Mouse (Mus musculus) liver, adult 2 months (tissue): ENCODE measurements around the gene Zfp948. TPM values are rescaled to one million over a fixed set of nuclear protein-coding genes. Genes with fewer than 3 reads are reported as not detected.

Source experiments
- DNase-seq: peaks from one replicate; pipeline ENCODE4 v3.0.0-alpha.2; 2011; ENCODE audit warnings: low read depth, low spot score; ENCODE audit errors: extremely low read depth
- H3K27ac ChIP-seq: fragments of 200-500 bp; replicated peaks from 2 replicates; pipeline ENCODE4 v1.5.1; 2012; ENCODE audit warnings: low read depth, mild to moderate bottlenecking, control low read depth, inconsistent platforms, low read length; ENCODE audit not compliant: insufficient read depth
- H3K27me3 ChIP-seq: fragments of 200-500 bp; 2 replicates; pipeline ENCODE4 v1.6.1; 2012; ENCODE audit warnings: mild to moderate bottlenecking, moderate library complexity, low read length, inconsistent platforms; ENCODE audit not compliant: control insufficient read depth, insufficient read depth
- H3K36me3 ChIP-seq: fragments of 200-500 bp; 2 replicates; pipeline ENCODE4 v1.6.1; 2012; ENCODE audit warnings: low read length, inconsistent platforms; ENCODE audit not compliant: control insufficient read depth, insufficient read depth
- H3K4me1 ChIP-seq: fragments of 200-500 bp; 2 replicates; pipeline ENCODE4 v1.6.1; 2011; ENCODE audit warnings: low read length; ENCODE audit not compliant: control insufficient read depth, insufficient read depth
- H3K4me3 ChIP-seq: fragments of 200-500 bp; 2 replicates; pipeline ENCODE4 v1.5.1; 2011; ENCODE audit warnings: low read depth, mild to moderate bottlenecking, control low read depth, low read length, moderate library complexity; ENCODE audit not compliant: insufficient read depth
- H3K79me2 ChIP-seq: fragments of 200-500 bp; 2 replicates; pipeline ENCODE4 v1.6.1; 2012; ENCODE audit warnings: inconsistent platforms, mild to moderate bottlenecking, low read length, moderate library complexity; ENCODE audit not compliant: control insufficient read depth, insufficient read depth
- H3K9ac ChIP-seq: fragments of 200-500 bp; 2 replicates; pipeline ENCODE4 v1.6.1; 2012; ENCODE audit warnings: low read depth, mild to moderate bottlenecking, control low read depth, inconsistent platforms, low read length
- CTCF ChIP-seq: fragments of 200-500 bp; IDR thresholded peaks from 2 replicates; pipeline ENCODE4 v1.5.1; 2011; ENCODE audit warnings: low read depth, low read length, control low read depth
- POLR2A ChIP-seq: fragments of 200-500 bp; IDR thresholded peaks from 2 replicates; pipeline ENCODE4 v1.6.1; 2011; ENCODE audit warnings: low read length, control low read depth; ENCODE audit not compliant: insufficient read depth; ENCODE audit errors: extremely low read depth
- WGBS: fragments of 180-500 bp; shearing (Covaris S2); methylation state at CpG from one replicate; pipeline ENCODE4 v1.1.7; 2018; 5-methylcytosine and 5-hydroxymethylcytosine counted together
- polyA plus RNA-seq: library from polyadenylated mRNA; depleted of rRNA; stranded (reverse); fragments of >200 nt; gene quantifications from 2 replicates; pipeline ENCODE4 v1.2.3, GENCODE M21; 2012; rRNA removed
- total RNA-seq: library from RNA; depleted of rRNA; stranded (reverse); fragments of >200 nt; gene quantifications from 2 replicates; pipeline ENCODE4 v1.2.3, GENCODE M21; 2014; rRNA removed

The Zfp948 gene
- total RNA-seq (3.0 and 3.4 TPM in 2 replicates), polyA plus RNA-seq (0.37 and 0.51 TPM in 2 replicates)

- peak; percentile 18; the same call in 1 of the 2 replicates for TF ChIP-seq POLR2A
- peak; percentile 52 for TF ChIP-seq CTCF
- WGBS: under 1% methylated on average over 29 of the region's 29 CpGs
- Histone ChIP-seq H3K79me2 (peaks cover 4% of the 10 kb centered on the region; the same call in 1 of the 2 replicates), H3K27me3 (no peaks in the 10 kb centered on the region), H3K36me3 (peaks cover 3% of the 10 kb centered on the region), H3K4me3 (peak within 1 kb of the TSS; percentile 74), H3K4me1 (peaks cover 7% of the 10 kb centered on the region), H3K9ac (peak within 1 kb of the TSS; percentile 68), H3K27ac (peak within 1 kb of the TSS; percentile 79)
- peak; percentile 93 for DNase-seq
These were observed at the start of gene Zfp948 for GRCm38 (mm10) chr17:21566728-21567349. TSS of gene Zfp948 (plus strand) at chr17:21567008.

GRCm38 (mm10) chr17:21517130-21517671 is 49.6 kb upstream of the Zfp948 start:
- TF ChIP-seq CTCF (no peak), POLR2A (no peak)
- Histone ChIP-seq H3K27me3 (no peaks in the 10 kb centered on the region), H3K4me3 (peak overlapping the region; percentile 95; the same call in 1 of the 2 replicates), H3K27ac (no peak overlapping the region), H3K79me2 (no peaks in the 10 kb centered on the region), H3K36me3 (no peaks in the 10 kb centered on the region), H3K9ac (no peak overlapping the region), H3K4me1 (peaks cover 6% of the 10 kb centered on the region; the same call in 1 of the 2 replicates)
- no peak for DNase-seq
- WGBS: 20% methylated on average over 4 of the region's 4 CpGs

GRCm38 (mm10) chr17:21526270-21526669 is 40.5 kb upstream of the Zfp948 start:
- Histone ChIP-seq H3K36me3 (no peaks in the 10 kb centered on the region), H3K9ac (no peak overlapping the region), H3K27me3 (no peaks in the 10 kb centered on the region), H3K79me2 (no peaks in the 10 kb centered on the region), H3K4me1 (no peaks in the 10 kb centered on the region), H3K4me3 (no peak overlapping the region), H3K27ac (no peak overlapping the region)
- no peak for DNase-seq
- TF ChIP-seq CTCF: no peak
- no peak for TF ChIP-seq POLR2A

- Histone ChIP-seq H3K36me3 (no peaks in the 10 kb centered on the region), H3K27me3 (no peaks in the 10 kb centered on the region), H3K4me3 (no peak overlapping the region), H3K79me2 (no peaks in the 10 kb centered on the region), H3K9ac (no peak overlapping the region), H3K27ac (no peak overlapping the region), H3K4me1 (peaks cover 12% of the 10 kb centered on the region)
- TF ChIP-seq CTCF (no peak), POLR2A (no peak)
- WGBS: 88% methylated on average over 5 of the region's 5 CpGs
- DNase-seq: no peak
These were observed 36.0 kb upstream of the Zfp948 start for GRCm38 (mm10) chr17:21530645-21531330.

- Histone ChIP-seq H3K27ac (peak overlapping the region; percentile 57), H3K4me1 (peaks cover 12% of the 10 kb centered on the region), H3K27me3 (no peaks in the 10 kb centered on the region), H3K36me3 (no peaks in the 10 kb centered on the region), H3K4me3 (peak overlapping the region; percentile 92), H3K9ac (peak overlapping the region; percentile 45; the same call in 1 of the 2 replicates), H3K79me2 (no peaks in the 10 kb centered on the region)
- TF ChIP-seq CTCF: no peak
- TF ChIP-seq POLR2A: no peak
- 67% methylated on average over 5 of the region's 5 CpGs for WGBS
- DNase-seq: no peak
These were observed 35.2 kb upstream of the Zfp948 start for GRCm38 (mm10) chr17:21531621-21532020.
